Mouse (Mus musculus) cerebellum, adult 2 months (tissue): ENCODE data around the gene Klrg2. TPM values are rescaled to one million over a fixed set of nuclear protein-coding genes. Genes with fewer than 3 reads are reported as not detected.
A peak's percentile ranks its signal among the peaks of the same experiment; 100 is the strongest.

ENCODE experiments used
- DNase-seq, 2 experiments: peaks; one replicate each; pipeline ENCODE4 v3.0.0; 2021
- H3K27ac ChIP-seq: fragments of 200-500 bp; 2 replicates; pipeline ENCODE4 v1.5.1; 2012; ENCODE audit warnings: low read length, control low read depth, inconsistent platforms; ENCODE audit not compliant: insufficient read depth
- H3K27me3 ChIP-seq: fragments of 200-500 bp; 2 replicates; pipeline ENCODE4 v1.6.1; 2012; ENCODE audit warnings: inconsistent platforms, mild to moderate bottlenecking, low read length, moderate library complexity; ENCODE audit not compliant: control insufficient read depth, insufficient read depth
- H3K4me1 ChIP-seq: fragments of 200-500 bp; 2 replicates; pipeline ENCODE4 v1.6.1; 2011; ENCODE audit warnings: low read length; ENCODE audit not compliant: control insufficient read depth, insufficient read depth
- H3K4me3 ChIP-seq: fragments of 200-500 bp; replicated peaks from 2 replicates; pipeline ENCODE3; 2011; ENCODE audit warnings: mild to moderate bottlenecking, low read depth, low read length, control low read depth; ENCODE audit not compliant: insufficient read depth
- CTCF ChIP-seq: fragments of 200-500 bp; IDR thresholded peaks from 2 replicates; pipeline ENCODE4 v1.5.1; 2011; ENCODE audit warnings: low read depth, mild to moderate bottlenecking, control low read depth, low read length, moderate library complexity, borderline replicate concordance; ENCODE audit not compliant: insufficient read depth
- POLR2A ChIP-seq: fragments of 200-500 bp; IDR thresholded peaks from 2 replicates; pipeline ENCODE4 v1.6.1; 2011; ENCODE audit warnings: low read length, control low read depth, borderline replicate concordance; ENCODE audit not compliant: insufficient read depth
- WGBS: fragments of 180-500 bp; shearing (Covaris S2); methylation state at CpG from one replicate; pipeline ENCODE4 v1.1.7; 2018; 5-methylcytosine and 5-hydroxymethylcytosine counted together
- polyA plus RNA-seq: library from polyadenylated mRNA; depleted of rRNA; stranded (reverse); fragments of >200 nt; gene quantifications from 2 replicates; pipeline ENCODE4 v1.2.3, GENCODE M21; 2012

Gene Klrg2
- polyA plus RNA-seq, 1 experiment: 1.0 TPM

- Histone ChIP-seq H3K27me3 (no peaks in the 10 kb centered on the region), H3K27ac (peak within 1 kb of the TSS; percentile 32), H3K4me3 (peak within 1 kb of the TSS; percentile 68), H3K4me1 (peaks cover 11% of the 10 kb centered on the region)
- peak; percentile 79 to 81 for DNase-seq
- WGBS: under 1% methylated on average over 83 of the region's 84 CpGs
- TF ChIP-seq CTCF (no peak), POLR2A (0 out of 2 replicates have a peak, but pooled peaks have one; percentile 33)
Observed at GRCm38 (mm10) chr6:38662714-38663615, 25.9 kb upstream of the Klrg2 start, which contains the start of gene Clec2l. Gene Clec2l, plus strand, starts transcription at chr6:38663069.

- Histone ChIP-seq H3K4me1 (peaks cover 11% of the 10 kb centered on the region), H3K27me3 (no peaks in the 10 kb centered on the region), H3K4me3 (no peak overlapping the region), H3K27ac (no peak overlapping the region)
- no peak for TF ChIP-seq CTCF
- no peak for TF ChIP-seq POLR2A
- DNase-seq: no peak
- WGBS: 75% methylated on average over 4 of the region's 4 CpGs
Observed at GRCm38 (mm10) chr6:38661626-38662025, 24.6 kb upstream of the Klrg2 start.

- Histone ChIP-seq H3K4me1 (no peaks in the 10 kb centered on the region; the same call in 1 of the 2 replicates), H3K4me3 (no peak overlapping the region), H3K27me3 (no peaks in the 10 kb centered on the region), H3K27ac (no peak overlapping the region)
- 28% methylated on average over 14 of the region's 14 CpGs for WGBS
- DNase-seq: peak; percentile 64 to 75
- no peak for TF ChIP-seq POLR2A
- peak; percentile 94 for TF ChIP-seq CTCF
Observed at GRCm38 (mm10) chr6:38650263-38650937, 13.4 kb upstream of the Klrg2 start.

GRCm38 (mm10) chr6:38649545-38649944, 12.5 kb upstream of the Klrg2 start:
- no peaks in the 10 kb centered on the region for H3K27me3 ChIP-seq
- 71% methylated on average over 3 of the region's 3 CpGs for WGBS
- no peak overlapping the region for H3K27ac ChIP-seq
- DNase-seq: no peak
- TF ChIP-seq POLR2A: no peak
- TF ChIP-seq CTCF: peak; percentile 25; the same call in 1 of the 2 replicates
- no peaks in the 10 kb centered on the region; the same call in 1 of the 2 replicates for H3K4me1 ChIP-seq
- H3K4me3 ChIP-seq: no peak overlapping the region

- no peak for TF ChIP-seq POLR2A
- no peak for TF ChIP-seq CTCF
- no peak for DNase-seq
- H3K27me3 ChIP-seq: no peaks in the 10 kb centered on the region
- H3K4me3 ChIP-seq: no peak overlapping the region
- no peaks in the 10 kb centered on the region; the same call in 1 of the 2 replicates for H3K4me1 ChIP-seq
- H3K27ac ChIP-seq: no peak overlapping the region
- 74% methylated on average over 3 of the region's 3 CpGs for WGBS
Observed at GRCm38 (mm10) chr6:38643039-38643438, 6.0 kb upstream of the Klrg2 start.

- TF ChIP-seq POLR2A (no peak), CTCF (no peak)
- H3K27me3 ChIP-seq: no peaks in the 10 kb centered on the region
- no peak for DNase-seq
- no peaks in the 10 kb centered on the region; the same call in 1 of the 2 replicates for H3K4me1 ChIP-seq
- no peak overlapping the region for H3K4me3 ChIP-seq
- no peak overlapping the region for H3K27ac ChIP-seq
- 79% methylated on average over 5 of the region's 5 CpGs for WGBS
Observed at GRCm38 (mm10) chr6:38642593-38642992, 5.6 kb upstream of the Klrg2 start.

- no peaks in the 10 kb centered on the region for H3K27me3 ChIP-seq
- no peaks in the 10 kb centered on the region; the same call in 1 of the 2 replicates for H3K4me1 ChIP-seq
- H3K27ac ChIP-seq: no peak overlapping the region
- H3K4me3 ChIP-seq: no peak overlapping the region
- DNase-seq: no peak
- TF ChIP-seq POLR2A (no peak), CTCF (no peak)
- WGBS: 48% methylated on average over 5 of the region's 5 CpGs
Observed at GRCm38 (mm10) chr6:38641645-38642044, 4.6 kb upstream of the Klrg2 start.

GRCm38 (mm10) chr6:38641228-38641627, 4.2 kb upstream of the Klrg2 start:
- Histone ChIP-seq H3K4me1 (no peaks in the 10 kb centered on the region), H3K4me3 (no peak overlapping the region), H3K27ac (no peak overlapping the region), H3K27me3 (no peaks in the 10 kb centered on the region)
- TF ChIP-seq POLR2A (no peak), CTCF (no peak)
- no peak for DNase-seq
- 65% methylated on average over 5 of the region's 5 CpGs for WGBS
